ENCODE assay signal across 30 mouse cellular contexts in genomic region chr14:12124682-12125081, GRCm38 (mm10).
DNase-seq lines count a peak whose midpoint lies in the region; ATAC-seq lines count a peak whose summit lies in the region.
"Had no signal": no experiment of that assay in that cellular context is flagged by ENCODE, and none has a peak within 500 bp of the region (broad histone marks: within the 10 kb centered on the region; RNA-seq: fewer than 3 reads in every experiment).

No protein-coding gene starts in this region.

- no peaks in the 10 kb centered on the region for H3K27me3 ChIP-seq in lung, embryonic 16.5 days (ENCODE audit: control insufficient read depth, insufficient read depth, low read depth, low read length)
- no peaks in the 10 kb centered on the region for H3K27me3 ChIP-seq in midbrain, embryonic 13.5 days
- H3K27me3 ChIP-seq: CH12.LX; embryonic facial prominence, embryonic 13.5 days; embryonic facial prominence, embryonic 15.5 days; forebrain, embryonic 12.5 days; Patski had no signal

- H3K27ac ChIP-seq in lung, embryonic 16.5 days (ENCODE audit: low read length) = no peak overlapping the region
- 0 out of 2 replicates have a peak overlapping the region, but pooled peaks have one; percentile 6 for H3K27ac ChIP-seq in brown adipose tissue, adult 24 weeks (replicated peaks; ENCODE audit: low read depth, low read length)
- H3K27ac ChIP-seq in midbrain, embryonic 13.5 days = no peak overlapping the region
- H3K27ac ChIP-seq: embryonic facial prominence, embryonic 13.5 days; embryonic facial prominence, embryonic 15.5 days; forebrain, embryonic 10.5 days; forebrain, embryonic 12.5 days had no signal

- H3K9me3 ChIP-seq in lung, embryonic 16.5 days (ENCODE audit: control insufficient read depth, low read length) = no peaks in the 10 kb centered on the region
- no peaks in the 10 kb centered on the region for H3K9me3 ChIP-seq in midbrain, embryonic 13.5 days
- H3K9me3 ChIP-seq: embryonic facial prominence, embryonic 13.5 days; embryonic facial prominence, embryonic 15.5 days; forebrain, embryonic 10.5 days; forebrain, embryonic 12.5 days had no signal

- no peak overlapping the region for H3K4me3 ChIP-seq in lung, embryonic 16.5 days (ENCODE audit: low read length)
- H3K4me3 ChIP-seq in brown adipose tissue, adult 24 weeks (ENCODE audit: insufficient read depth, low read depth, low read length) = no peak overlapping the region
- no peak overlapping the region for H3K4me3 ChIP-seq in midbrain, embryonic 13.5 days (replicated peaks)
- H3K4me3 ChIP-seq: embryonic facial prominence, embryonic 13.5 days; embryonic facial prominence, embryonic 15.5 days; erythroblast, embryonic 14.5 days; forebrain, embryonic 10.5 days; forebrain, embryonic 12.5 days had no signal

- intact Hi-C loops in heart, postnatal 10 days (cut with DNase I) = no loop called here

- no peaks in the 10 kb centered on the region for H3K4me1 ChIP-seq in lung, embryonic 16.5 days (replicated peaks; ENCODE audit: control insufficient read depth, insufficient read depth, low read length)
- H3K4me1 ChIP-seq in brown adipose tissue, adult 24 weeks (ENCODE audit: control insufficient read depth, insufficient read depth, insufficient read length, low read length) = peaks cover 21% of the 10 kb centered on the region
- H3K4me1 ChIP-seq in midbrain, embryonic 13.5 days (replicated peaks) = no peaks in the 10 kb centered on the region
- H3K4me1 ChIP-seq: embryonic facial prominence, embryonic 13.5 days; embryonic facial prominence, embryonic 15.5 days; forebrain, embryonic 10.5 days; forebrain, embryonic 12.5 days had no signal

- 82% methylated on average over 3 of the region's 3 CpGs for WGBS in lung, embryonic 16.5 days
- WGBS in midbrain, embryonic 13.5 days = 91% methylated on average over 3 of the region's 3 CpGs

- 0 out of 2 replicates have a peak, but pooled peaks have one; percentile 34 for ATAC-seq in lung, embryonic 16.5 days (ENCODE audit: low read depth)
- ATAC-seq in midbrain, embryonic 13.5 days = no peak
- ATAC-seq: activated CD4-positive, CD25-positive, alpha-beta regulatory T cell, adult 4 months; CD4-positive, CD25-positive, alpha-beta regulatory T cell, adult 4 months; forebrain, embryonic 14.5 days; forebrain, embryonic 16.5 days; Patski had no signal

- H3K9ac ChIP-seq in lung, embryonic 16.5 days (ENCODE audit: low read length) = no peak overlapping the region
- no peak overlapping the region for H3K9ac ChIP-seq in midbrain, embryonic 13.5 days (replicated peaks)
- H3K9ac ChIP-seq: embryonic facial prominence, embryonic 13.5 days; embryonic facial prominence, embryonic 15.5 days; forebrain, embryonic 12.5 days had no signal

- peak; percentile 71 for DNase-seq in heart, adult 11 months
- DNase-seq in heart, postnatal 10 days = no peak
- no peak for DNase-seq in lung, postnatal 14 days
- DNase-seq in 3T3-L1 (ENCODE audit: low read depth, low spot score) = peak; percentile 8
- DNase-seq: adrenal gland, adult 8-10 months; adrenal gland, postnatal 14 days; adrenal gland, postnatal 36 days; B cell, adult 2 months; cerebellum, adult 11 months; cerebellum, adult 18-20 months; cerebellum, adult 8-10 months; cerebellum, adult 9-11 months; cerebellum, postnatal 14 days; cerebellum, postnatal 36 days; embryo, embryonic 11 days had no signal

- H3K4me2 ChIP-seq in lung, embryonic 16.5 days (ENCODE audit: low read depth, low read length) = no peak overlapping the region
- no peak overlapping the region for H3K4me2 ChIP-seq in midbrain, embryonic 13.5 days (replicated peaks)
- H3K4me2 ChIP-seq: embryonic facial prominence, embryonic 13.5 days; embryonic facial prominence, embryonic 15.5 days; forebrain, embryonic 12.5 days had no signal

- no peaks in the 10 kb centered on the region for H3K36me3 ChIP-seq in lung, embryonic 16.5 days (ENCODE audit: control insufficient read depth, insufficient read depth, low read length)
- no peaks in the 10 kb centered on the region for H3K36me3 ChIP-seq in midbrain, embryonic 13.5 days
- H3K36me3 ChIP-seq: forebrain, embryonic 12.5 days; G1E had no signal

Comparison
In these comparisons a context has a peak if more than half of its experiments do, and no peak if none do; other contexts are left out.
1. DNase-seq: peak in heart, adult 11 months (single experiment) and 3T3-L1 (single experiment); none in heart, postnatal 10 days (0 of 2) and lung, postnatal 14 days (single experiment).